Mouse (Mus musculus) testis, postnatal 14 days (tissue): ENCODE results near the gene Clint1.
"Not testable (repeated sequence)": the region's sequence is repeated elsewhere in the genome, so short reads cannot be mapped to it uniquely, and the experiment has no call there.

Experiments
- DNase-seq: peaks from one replicate; pipeline ENCODE4 v3.0.0; 2021; ENCODE audit warnings: low spot score

Clint1 gene

DNA sequence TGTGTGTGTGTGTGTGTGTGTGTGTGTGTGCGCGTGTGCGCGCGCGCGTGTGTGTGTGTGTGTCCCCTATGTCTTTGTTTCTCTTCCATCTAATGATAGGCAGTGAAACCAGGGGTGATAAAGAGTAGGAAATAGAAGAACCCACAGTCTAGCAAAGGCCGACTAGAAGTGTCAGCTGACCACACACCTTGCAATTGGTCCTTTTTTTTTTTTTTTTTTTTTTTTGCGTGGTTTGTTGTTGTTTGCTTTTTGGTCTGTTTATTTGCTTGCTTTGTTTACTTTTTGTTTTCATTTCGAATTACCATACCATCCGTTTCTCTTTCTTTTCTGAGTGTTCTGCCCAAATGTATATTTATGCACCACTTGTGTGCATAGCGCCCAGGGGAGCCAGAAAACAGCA lies 3.6 kb upstream of the Clint1 start:
- DNase-seq: no peak

- no peak for DNase-seq
Measured at GRCm38 (mm10) chr11:45849203-45849602, 2.6 kb upstream of the Clint1 start.

GRCm38 (mm10) chr11:45849859-45850258 lies 2.0 kb upstream of the Clint1 start:
- no peak for DNase-seq

DNA sequence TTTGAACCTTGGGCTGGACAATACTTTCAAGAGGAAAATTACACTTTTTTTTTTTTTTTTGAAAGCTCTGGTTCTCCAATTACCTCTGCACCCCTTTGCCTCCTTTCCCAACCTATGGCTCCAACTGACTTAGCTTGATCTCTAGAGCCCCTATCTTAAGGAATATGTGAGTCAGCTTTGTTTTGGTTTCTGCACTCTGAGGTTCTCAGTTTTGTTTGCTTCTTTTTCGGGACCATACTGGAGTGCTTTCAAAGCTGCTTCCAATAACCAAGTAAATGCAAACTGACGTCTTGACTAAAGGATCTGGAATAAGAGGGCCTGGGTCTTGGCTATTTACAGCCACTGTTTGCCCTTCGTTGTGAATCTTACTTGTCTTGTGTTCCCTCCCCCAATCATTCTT lies 1.5 kb upstream of the Clint1 start:
- no peak for DNase-seq

DNA sequence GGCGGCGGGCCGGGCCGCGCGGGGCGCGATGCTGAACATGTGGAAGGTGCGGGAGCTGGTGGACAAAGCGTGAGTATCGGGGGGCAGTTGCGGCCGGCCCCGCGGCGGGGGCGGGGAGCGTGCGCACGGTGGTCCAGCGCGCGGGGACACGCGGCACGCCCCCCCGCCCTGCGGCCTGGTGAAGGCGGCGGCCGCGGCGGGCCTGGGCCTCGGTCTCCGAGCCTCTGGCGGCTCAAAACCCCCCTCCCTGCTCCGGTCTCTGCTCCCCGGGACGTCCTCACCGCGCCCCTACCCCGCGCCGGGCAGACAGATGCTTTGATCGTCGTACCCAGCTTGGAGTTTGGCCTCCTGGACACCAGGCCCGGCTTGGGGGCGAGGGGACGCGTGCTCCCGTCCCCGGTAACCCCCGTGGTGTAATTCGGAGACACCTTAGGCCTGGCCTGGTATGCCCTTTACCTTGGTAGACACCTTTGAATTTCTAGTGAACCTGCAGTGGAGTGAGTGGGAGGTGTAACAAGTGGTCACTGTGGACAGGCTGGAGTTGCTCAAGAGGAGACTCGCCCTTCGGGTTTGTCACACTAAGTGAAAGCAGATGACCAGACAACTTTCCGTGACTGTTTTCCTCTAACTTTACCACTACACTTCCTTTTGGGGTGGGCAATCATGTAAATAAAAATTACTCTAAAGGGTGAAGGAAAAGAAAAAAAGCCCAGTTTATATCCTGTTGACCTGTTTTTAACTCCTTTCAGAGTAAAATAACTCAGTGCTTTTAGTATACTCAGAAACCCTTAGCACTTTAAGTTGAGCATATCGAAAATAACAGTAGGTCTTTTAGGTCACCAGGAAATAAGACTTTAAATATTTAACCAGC lies 508 bp downstream of the Clint1 start:
- DNase-seq: no peak

GRCm38 (mm10) chr11:45852995-45853317 lies 1.1 kb downstream of the Clint1 start:
- DNase-seq: no peak

DNA sequence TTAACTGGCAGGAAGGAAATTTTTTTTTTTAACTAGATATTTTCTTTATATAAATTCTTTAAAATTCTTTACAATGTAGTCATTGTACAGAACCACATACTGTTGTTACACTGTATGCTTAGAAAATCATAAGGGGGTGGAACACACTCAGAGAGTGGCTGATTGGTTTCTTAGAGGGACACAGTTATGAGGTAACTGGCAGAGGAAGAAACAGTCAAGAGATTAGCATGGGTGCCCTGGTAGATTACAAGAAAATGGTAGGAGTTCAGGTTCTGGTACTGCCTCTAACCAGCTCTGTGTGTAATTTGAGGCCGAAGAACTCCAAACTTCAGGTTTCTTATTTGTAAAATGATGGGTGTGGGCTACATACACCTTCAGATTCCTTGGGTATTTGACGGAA lies 2.1 kb downstream of the Clint1 start:
- DNase-seq: no peak

GRCm38 (mm10) chr11:45854381-45854780 lies 2.5 kb downstream of the Clint1 start:
- no peak for DNase-seq

GRCm38 (mm10) chr11:45855407-45856148 lies 3.7 kb downstream of the Clint1 start:
- DNase-seq: no peak

DNA sequence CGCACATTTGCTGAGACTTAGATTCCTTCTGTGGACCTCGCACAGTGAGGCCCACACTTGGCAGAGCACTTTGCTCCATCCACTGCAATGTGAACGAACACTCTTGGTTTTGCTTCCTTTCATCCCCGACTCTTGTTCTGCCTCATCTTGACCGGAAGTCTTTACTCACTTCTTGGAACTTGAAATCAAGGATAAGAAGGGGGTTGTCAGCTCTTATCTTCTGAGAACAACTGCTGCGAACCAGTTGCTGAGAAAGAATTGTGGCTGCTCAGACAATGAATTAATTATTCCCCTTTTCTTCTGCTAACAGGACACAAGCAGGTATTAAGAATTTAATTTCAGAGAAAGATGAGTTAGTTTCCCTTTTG lies 4.3 kb downstream of the Clint1 start:
- no peak for DNase-seq

DNA sequence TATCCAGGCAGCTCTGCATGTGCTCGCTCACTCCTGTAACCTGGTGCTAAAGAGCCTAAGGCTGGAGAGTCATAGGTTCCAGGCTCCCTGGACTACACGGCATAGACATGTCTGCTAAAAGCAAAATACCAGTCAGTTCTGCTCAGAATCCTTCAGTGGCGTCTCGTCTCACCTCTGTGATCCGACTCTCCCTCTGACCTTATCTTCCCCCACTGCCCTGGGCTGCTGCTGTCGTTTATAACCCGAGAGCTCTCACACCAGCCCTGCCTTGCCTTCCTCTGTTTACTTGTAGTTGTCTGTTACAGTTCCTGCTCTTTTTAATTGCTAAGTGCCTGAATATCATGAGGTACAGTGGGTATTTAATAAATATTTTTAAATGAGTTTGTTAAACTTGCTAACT lies 9.5 kb downstream of the Clint1 start:
- no peak for DNase-seq

- no peak for DNase-seq
Measured at GRCm38 (mm10) chr11:45864409-45864808, 12.6 kb downstream of the Clint1 start.

- no peak for DNase-seq
Measured at GRCm38 (mm10) chr11:45865861-45866260, 14.0 kb downstream of the Clint1 start.

DNA sequence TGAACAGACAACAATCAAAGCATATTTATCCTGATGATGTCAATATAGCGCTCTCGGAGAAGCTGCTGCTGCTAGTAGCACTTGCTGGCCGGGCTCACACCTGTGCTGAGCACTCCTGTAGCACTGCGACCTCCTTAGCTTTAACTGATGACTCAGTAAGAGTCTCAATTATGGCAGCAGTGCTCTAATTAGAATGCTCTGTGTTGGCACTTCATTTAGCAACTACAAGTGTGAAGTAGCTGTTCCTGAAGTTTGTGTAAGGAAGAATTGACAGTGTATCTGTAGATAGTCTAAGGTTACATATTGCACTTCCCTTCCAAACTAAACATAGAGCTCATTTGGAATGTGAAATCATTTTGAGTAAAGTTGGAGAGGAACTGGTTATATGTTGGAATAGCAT lies 14.7 kb downstream of the Clint1 start:
- no peak for DNase-seq

DNA sequence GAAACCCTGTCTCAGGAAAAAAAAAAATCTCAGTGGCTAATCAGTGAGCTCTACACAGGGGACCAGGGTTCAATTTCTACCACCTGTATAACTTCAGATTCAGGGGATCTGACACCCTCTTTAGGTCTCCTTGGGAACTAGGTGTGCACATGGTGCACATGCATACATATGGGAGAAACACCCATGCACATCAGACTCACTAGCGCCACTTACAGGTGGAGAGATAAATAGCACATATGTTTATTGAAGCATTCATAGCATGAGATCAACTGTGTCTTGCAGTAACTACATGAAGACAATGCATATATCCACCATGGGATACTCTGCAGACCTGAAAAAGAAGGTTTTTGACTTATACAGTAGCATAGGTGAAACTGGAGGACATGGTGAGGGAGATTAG lies 21.8 kb downstream of the Clint1 start:
- no peak for DNase-seq

DNA sequence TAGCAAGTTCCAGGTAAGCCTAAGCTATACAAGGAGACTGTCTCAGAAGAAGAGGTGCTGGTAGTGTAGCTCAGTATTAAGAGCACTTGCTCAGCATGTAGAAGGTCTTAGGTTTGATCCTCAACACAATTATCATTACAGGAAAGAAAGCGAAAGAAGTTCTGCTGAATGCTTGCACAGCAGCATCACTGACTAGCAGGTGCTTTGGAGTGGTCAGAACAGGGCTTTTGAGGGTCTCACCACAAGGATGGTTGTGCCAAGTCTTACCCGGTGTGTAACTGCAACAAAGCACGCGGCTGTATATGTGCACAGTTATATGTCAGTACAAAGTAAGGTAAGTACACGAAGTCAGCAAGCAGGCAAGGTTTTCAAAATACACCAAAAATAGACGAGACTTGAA lies 22.4 kb downstream of the Clint1 start:
- DNase-seq: no peak

- DNase-seq: no peak
Measured at GRCm38 (mm10) chr11:45875351-45875935, 23.6 kb downstream of the Clint1 start.

DNA sequence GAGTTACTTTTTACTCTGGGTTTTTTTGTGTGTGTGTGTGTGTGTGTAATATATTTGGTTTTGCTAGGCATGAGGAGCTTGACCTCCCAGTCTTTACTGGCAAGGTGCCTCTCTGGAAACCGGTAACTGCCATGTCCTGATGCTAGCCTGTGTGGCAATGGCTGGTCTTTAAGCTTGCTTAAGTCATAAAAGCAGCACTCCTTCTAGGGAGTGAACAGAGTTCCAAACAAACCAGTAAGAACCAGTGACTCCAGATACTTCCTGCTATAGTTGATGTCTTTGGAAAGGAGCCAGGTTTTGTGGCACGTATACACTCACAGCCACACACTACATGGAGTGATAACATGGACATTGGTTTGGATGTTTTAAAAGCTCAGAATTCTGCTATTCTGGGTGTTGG lies 24.2 kb downstream of the Clint1 start:
- DNase-seq: no peak

- not testable (repeated sequence) for DNase-seq
Measured at GRCm38 (mm10) chr11:45879366-45879765, 27.5 kb downstream of the Clint1 start.

- DNase-seq: peak; percentile 27
Measured at GRCm38 (mm10) chr11:45881026-45881682, 29.3 kb downstream of the Clint1 start.

- DNase-seq: no peak
Measured at GRCm38 (mm10) chr11:45881683-45882068, 29.8 kb downstream of the Clint1 start.

- no peak for DNase-seq
Measured at GRCm38 (mm10) chr11:45883270-45883931, 31.6 kb downstream of the Clint1 start.
